8 mouse cellular contexts compared by ENCODE assay signal in genomic region chrX:159371831-159372752, GRCm38 (mm10). TPM values are rescaled to one million over a fixed set of nuclear protein-coding genes. Genes with fewer than 3 reads are reported as not detected.
DNase-seq lines count a peak whose midpoint lies in the region; ATAC-seq lines count a peak whose summit lies in the region.

Gene Eif1ax, plus strand, starts transcription at chrX:159372178.

- peak; percentile 89 for DNase-seq in T-cell, adult 2 months (ENCODE audit: low spot score)
- peak; percentile 60 to 66 for DNase-seq in cerebellum, postnatal 36 days
- peak; percentile 66 for DNase-seq in gastrocnemius, adult 18-20 months (ENCODE audit: low spot score)
- peak; percentile 44 to 49 for DNase-seq in left cerebral cortex, adult 18-20 months (ENCODE audit: low spot score in 2 of 2)
- DNase-seq in right cerebral cortex, adult 18-20 months: peak; percentile 65
- DNase-seq in urinary bladder, postnatal 10 days (ENCODE audit: low spot score): peak; percentile 20

- H3K4me1 ChIP-seq in hindbrain, embryonic 16.5 days (ENCODE audit: control insufficient read depth, insufficient read depth, low read depth, low read length): no peaks in the 10 kb centered on the region; the same call in 1 of the 2 replicates

- WGBS in hindbrain, embryonic 16.5 days: 19% methylated on average over 33 of the region's 76 CpGs
- 24% methylated on average over 27 of the region's 76 CpGs for WGBS in macrophage (ENCODE audit: missing documents)

- peak within 1 kb of the TSS; percentile 52 for H3K4me2 ChIP-seq in hindbrain, embryonic 16.5 days (ENCODE audit: low read length)

- peaks cover 37% of the 10 kb centered on the region for H3K79me2 ChIP-seq in macrophage (ENCODE audit: inconsistent target)

- peak; percentile 97 for ATAC-seq in hindbrain, embryonic 16.5 days

- H3K36me3 ChIP-seq in hindbrain, embryonic 16.5 days (ENCODE audit: control insufficient read depth, insufficient read depth, low read length): no peaks in the 10 kb centered on the region
- no peaks in the 10 kb centered on the region for H3K36me3 ChIP-seq in macrophage (ENCODE audit: inconsistent target)

- no peaks in the 10 kb centered on the region for H3K9me3 ChIP-seq in hindbrain, embryonic 16.5 days (ENCODE audit: control insufficient read depth, low read length)

- H3K27ac ChIP-seq in hindbrain, embryonic 16.5 days (ENCODE audit: low read depth, low read length): peak within 1 kb of the TSS; percentile 83
- H3K27ac ChIP-seq in macrophage: peak within 1 kb of the TSS; percentile 24

- H3K9ac ChIP-seq in hindbrain, embryonic 16.5 days (ENCODE audit: low read depth, low read length): peak within 1 kb of the TSS; percentile 73

- H3K27me3 ChIP-seq in hindbrain, embryonic 16.5 days (replicated peaks; ENCODE audit: control insufficient read depth, insufficient read depth, low read length): no peaks in the 10 kb centered on the region

- peak within 1 kb of the TSS; percentile 68 for H3K4me3 ChIP-seq in hindbrain, embryonic 16.5 days (ENCODE audit: low read length)
- H3K4me3 ChIP-seq in macrophage (ENCODE audit: inconsistent target): peak within 1 kb of the TSS; percentile 61

RNA-seq across cellular contexts. Expression of gene Eif1ax, which starts in this region (rescaled TPM):
- 10 to 100 TPM; 90.1 to 95.1 TPM for total RNA-seq in gastrocnemius, adult 18-20 months (2021)
- polyA plus RNA-seq in hindbrain, embryonic 16.5 days (2015; fragmentation: Nextera tagmentation; extraction: Ambion mirVana): 102 and 106 TPM in 2 replicates
- 100 to 1,000 TPM; 121 to 128 TPM for total RNA-seq in left cerebral cortex, adult 18-20 months (2021)
- total RNA-seq in macrophage (2018; cell fraction: chromatin; rRNA removed): 10 to 100 TPM in 9 of 26 experiments, 1 to 10 TPM in 17; 1.5 to 16.4 (median 8.2) TPM
- 10 to 100 TPM; 18.9 to 47.5 (median 30.2) TPM for total RNA-seq in macrophage (2018; cell fraction: cytosol; rRNA removed)
- 10 to 100 TPM in 16 of 26 experiments, 1 to 10 TPM in 10; 3.6 to 21.4 (median 10.7) TPM for total RNA-seq in macrophage (2018; cell fraction: nucleus; rRNA removed)
- 18.6 to 59.2 TPM (median 32.5 TPM) in 3 replicates for polyA plus RNA-seq in macrophage (2018)

Comparison
In these comparisons a context has a peak if more than half of its experiments do, and no peak if none do; other contexts are left out.
1. Peak in every context shown above with its lines: DNase-seq, ATAC-seq, H3K4me3 ChIP-seq and H3K27ac ChIP-seq.
2. DNase-seq: peak in every context shown above with its lines; median percentile 89 in T-cell, adult 2 months; 66 in gastrocnemius, adult 18-20 months; 65 in right cerebral cortex, adult 18-20 months; 63 in cerebellum, postnatal 36 days; 46 in left cerebral cortex, adult 18-20 months; 20 in urinary bladder, postnatal 10 days.